Mouse (Mus musculus): ENCODE data around the gene Nkg7. TPM values are rescaled to one million over a fixed set of nuclear protein-coding genes. Genes with fewer than 3 reads are reported as not detected.

Gene Nkg7
- total RNA-seq, 2 experiments from 2014 or later = 1.3 to 2.1 TPM

DNA sequence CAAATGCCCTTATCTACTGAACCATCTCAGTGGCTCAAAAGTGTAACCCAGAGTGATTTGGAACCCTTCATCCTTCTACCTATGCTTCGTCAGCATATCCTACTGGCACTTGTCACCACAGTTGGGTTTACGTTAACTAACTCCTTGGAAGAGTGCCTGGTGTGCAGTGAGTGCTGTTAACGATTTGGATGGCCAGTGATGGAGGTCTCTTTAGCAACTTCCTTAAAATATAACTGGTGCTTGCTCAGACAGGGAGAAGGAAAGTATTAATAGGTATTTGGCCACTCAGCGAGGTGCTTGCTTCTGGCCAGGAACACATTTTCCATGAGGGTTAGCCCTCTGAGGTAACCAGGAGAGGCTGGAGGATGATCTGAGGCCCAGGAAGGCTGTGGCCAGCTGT, 10.9 kb downstream of the Nkg7 start:
- DNase-seq = no peak

DNA sequence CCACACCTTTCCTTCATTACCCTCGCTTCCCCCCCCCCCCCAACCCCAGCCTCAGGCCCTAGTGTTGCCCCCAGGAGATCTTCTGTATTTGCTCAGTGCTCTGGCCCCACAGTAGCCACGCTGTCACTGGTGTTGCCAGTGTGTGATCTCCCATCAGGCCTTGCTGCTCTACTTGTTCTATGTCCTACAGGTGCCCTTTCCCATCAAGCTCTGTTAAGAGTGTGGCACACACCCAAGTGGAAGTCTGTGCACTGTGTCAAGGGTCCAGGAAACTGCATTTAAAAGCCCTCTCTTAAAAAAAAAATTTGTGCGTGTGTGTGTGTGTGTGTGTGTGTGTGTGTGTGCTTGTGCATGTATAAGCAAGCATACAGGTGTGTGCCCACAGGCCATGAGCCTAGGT, 11.4 kb downstream of the Nkg7 start:
- DNase-seq = no peak

DNA sequence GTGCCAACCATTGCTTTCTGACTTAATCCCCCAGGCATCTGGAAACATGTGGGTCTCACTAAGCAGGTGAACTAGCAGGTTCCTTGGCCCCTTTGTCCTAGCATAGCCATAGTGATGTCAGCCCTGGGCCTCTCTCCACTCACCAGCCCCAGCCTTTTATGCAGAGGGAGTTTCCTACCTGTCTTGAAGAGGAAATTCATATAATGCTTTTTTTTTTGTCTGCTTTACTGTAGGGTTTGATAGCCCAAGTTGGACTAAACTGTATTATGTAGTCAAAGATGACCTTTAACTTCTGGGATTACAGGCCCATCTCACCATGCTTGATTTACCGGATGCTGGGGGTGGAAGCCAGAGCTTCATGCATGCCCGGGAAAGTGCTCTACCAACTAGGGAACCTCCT, 12.9 kb downstream of the Nkg7 start:
- DNase-seq = no peak

DNA sequence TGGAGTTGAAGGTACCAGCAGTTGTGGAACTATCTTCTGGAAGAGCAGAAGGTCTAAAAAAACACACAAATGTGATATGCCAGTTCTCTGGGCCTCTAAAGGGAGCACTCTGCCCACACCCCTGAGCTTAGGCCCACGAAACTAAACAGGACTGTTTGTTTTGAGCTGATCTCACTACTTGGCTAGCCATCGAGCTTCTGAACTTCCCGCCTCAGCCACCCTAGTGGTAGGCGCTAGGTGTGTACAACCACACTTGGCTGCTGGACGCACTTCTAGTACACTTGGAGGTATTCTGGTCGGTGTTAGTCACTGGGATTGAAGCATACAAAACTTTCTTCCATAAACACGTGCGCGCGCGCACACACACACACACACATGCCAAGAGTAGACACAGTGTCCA, 14.9 kb downstream of the Nkg7 start:
- no peak for DNase-seq

DNA sequence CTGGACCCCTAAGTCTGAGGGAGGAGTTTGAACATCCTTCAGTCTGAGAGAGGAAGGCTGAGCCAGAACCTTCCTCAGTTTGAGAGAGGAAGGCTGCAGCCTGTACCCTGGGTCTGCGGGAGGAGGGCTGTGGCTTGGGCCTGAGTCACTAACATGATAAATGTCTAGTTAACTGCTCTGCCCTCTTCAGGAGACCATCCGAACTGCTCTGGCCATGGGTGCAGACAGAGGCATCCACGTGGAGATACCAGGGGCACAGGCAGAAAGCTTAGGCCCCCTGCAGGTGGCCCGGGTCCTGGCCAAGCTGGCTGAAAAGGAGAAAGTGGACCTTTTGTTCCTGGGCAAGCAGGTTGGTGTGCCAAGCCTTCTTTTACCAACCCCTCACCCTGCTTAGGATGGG, 15.7 kb downstream of the Nkg7 start:
- DNase-seq = peak; percentile 58

DNA sequence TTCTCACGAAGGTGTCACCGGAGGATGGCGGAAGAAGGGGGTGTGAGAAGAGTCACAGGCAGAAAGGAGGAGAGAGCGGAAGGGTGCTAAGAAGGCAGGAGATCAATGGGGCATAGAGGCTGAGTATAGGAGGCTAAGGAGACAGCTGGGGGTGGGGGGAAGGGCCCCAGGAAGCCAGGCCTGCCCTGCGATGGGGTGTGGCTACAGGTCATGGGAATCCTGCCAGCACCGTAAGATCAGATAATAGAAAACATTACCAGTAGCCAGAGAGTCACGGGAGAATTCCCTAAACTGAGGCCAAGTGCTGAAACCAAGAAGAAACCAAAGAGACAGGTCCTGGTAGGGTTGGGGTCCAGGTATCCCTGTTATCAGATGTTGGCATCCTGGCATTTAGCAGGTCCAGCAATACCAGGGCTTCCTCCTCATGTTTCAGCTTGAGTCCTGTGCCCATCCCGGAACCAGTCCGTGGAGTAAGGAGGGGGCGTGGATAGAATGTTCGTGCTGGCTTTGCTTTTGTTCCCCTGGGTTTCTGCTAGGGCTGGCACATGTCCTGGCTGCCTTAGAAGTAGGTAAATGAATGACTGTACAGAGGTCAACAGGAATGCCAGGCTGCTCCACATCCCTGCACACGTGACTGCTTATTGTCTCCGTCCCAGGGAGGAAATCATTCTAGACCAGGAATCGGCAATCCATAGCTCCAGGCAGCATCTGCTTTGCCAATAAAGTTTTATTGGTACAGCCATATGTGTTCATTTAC, 16.9 kb downstream of the Nkg7 start:
- DNase-seq = peak; percentile 58

DNA sequence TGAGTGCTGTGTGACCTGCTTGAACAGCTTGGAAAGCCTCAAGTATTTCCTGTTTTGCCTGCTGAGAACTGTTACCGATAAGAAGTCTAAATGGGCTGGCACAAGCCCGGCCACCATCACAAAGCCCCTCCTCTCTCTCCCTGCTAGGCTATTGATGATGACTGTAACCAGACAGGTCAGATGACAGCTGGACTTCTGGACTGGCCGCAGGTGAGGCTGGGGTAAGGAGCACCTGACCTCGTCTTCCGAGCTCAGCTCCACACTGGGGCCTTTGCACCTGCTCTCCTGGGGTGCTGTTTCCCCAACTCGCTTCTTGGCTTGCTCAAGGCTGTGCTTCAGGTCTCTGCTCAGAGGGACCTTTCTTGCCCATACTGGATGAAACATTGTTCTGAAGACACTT, 17.5 kb downstream of the Nkg7 start:
- no peak for DNase-seq

DNA sequence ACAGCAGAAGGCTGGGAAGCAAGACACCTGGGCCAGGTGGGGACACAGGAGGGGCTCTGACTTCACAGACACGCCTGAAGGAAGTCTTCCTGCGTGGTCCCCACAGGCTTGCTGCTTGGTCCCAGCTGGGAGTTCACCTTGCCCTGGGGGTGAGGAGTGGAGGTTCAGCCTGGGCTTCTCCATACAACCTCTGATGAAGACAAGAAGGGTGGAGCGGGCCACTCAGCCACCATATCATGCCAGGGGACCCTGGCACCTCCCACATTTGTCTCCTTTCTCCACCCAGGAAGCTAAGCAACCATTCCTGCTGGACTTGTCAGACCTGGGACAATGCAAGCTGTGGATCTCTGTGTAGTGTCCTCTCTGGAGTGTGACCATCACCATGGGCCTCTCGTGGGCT, 26.0 kb downstream of the Nkg7 start, which contains the start of gene Vsig10l:
Gene Vsig10l, plus strand, starts transcription at position 301 of the 400 bp plus-strand sequence.
- no peak for DNase-seq

DNA sequence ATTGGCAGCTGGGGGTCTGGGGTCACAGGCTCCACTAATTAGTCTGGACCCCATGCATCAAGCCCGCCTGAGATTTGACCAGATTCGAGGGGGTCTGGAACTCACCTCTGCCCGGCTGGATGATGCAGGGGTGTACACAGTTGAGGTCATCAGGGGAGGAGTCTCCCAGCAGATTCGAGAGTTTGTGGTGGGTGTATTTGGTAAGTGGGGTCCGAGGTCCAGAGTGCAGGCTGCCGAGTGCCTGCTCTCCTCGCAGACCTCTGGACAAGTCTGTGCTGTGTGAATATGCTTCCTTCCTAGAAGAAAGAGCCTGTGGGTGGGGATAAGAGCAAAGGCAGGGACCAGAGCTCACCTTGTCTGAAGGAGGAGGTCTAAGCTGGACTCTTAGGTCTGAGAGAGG, 27.1 kb downstream of the Nkg7 start:
- DNase-seq = no peak

DNA sequence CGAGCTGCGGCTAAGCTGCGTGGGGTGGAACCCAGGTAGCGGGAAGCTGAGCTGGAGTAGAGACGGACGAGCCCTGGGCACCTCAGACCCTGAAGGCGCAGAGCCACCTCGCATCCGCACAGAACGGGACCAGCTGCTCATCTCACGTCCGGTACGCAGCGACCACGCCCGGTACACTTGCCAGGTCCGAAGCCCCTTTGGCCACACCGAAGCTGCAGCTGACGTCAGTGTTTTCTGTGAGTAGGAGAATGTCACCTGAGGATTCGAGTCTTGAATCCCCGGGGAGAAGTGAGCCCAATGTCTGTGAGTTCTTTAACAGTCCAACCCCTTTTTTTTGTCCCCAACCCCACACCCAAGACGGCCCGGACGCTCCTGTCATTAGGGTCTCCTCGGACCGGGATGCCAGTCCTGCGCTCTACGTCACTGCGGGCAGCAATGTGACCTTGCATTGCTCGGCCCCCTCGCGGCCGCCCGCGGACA, 28.0 kb downstream of the Nkg7 start:
- no peak for DNase-seq

DNA sequence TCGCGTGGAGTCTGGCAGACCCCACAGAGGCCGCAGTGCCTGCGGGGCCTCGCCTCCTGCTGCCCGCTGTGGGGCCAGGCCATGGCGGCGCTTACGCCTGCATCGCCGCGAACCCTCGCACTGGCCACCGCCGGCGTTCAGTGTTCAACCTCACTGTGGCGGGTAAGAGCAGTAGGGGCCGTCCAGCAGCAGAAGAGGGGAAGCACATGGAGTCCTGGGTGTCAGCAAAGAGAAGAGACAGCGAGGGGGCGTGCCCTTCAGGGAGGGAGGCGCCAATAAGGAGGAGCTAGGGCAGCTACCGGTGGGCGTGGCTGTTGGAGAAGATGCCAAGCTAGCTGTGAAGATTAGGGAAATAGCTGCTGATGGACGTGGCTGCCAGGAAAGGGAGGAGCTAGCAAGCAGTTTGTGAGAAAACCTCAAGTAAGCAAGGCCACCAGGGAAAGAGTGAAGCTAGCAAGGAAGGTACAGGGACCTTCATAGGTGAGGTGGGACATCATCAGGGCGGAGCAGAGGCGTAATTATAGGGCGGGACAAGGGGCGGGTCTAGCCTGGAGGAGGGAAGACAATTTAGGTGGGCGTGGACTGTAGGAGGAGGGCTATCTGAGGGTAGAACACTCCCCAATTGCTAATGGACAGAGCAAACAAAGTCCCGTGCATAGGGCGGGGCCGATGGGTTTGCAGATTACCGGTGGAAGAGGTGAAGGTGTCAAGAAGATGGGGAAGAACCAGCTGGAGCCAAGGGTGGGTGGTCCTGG, 28.6 kb downstream of the Nkg7 start:
- peak; percentile 92 for DNase-seq

DNA sequence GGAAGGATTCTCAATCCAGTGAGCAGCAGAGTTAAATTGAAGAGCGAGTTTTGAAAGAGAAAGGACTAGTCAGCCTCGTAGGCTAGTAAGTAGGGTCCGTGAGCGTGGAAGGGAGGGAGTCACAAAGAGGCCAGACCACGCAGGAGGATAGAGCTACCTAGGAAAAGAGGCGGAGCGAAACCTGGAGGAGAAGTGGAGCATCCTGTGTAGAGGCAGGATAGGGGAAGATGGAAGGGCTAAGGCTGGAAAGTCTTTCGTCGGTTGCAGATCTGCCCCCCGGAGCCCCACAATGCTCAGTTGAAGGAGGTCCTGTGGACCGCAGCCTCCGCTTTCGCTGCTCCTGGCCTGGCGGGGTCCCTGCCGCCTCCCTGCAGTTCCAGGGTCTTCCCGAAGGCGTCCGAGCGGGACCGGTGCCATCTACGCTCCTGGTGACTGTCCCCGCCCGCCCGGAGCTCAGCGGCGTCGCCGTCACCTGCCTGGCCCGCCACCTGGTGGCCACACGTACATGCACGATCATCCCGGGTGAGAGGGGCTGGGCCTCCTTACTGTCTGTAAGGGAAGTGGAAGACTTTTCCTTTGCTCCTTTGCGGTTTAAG, 29.3 kb downstream of the Nkg7 start:
- DNase-seq = peak; percentile 91

DNA sequence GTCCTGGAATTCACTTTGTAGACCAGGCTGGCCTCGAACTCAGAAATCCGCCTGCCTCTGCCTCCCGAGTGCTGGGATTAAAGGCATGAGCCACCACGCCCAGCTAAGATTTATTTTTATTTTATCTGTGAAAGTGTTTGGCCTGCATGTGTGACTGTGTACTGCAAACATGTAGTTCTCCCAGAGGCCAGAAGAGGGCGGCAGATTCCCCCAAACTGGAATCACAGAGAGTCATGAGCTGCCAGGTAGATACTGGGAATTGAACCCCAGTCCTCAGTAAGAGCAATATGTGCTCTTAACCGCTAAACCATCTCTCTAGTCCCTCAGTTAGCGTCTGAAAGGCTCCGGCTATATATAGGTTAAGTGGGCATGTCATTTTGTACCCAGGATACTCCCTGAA, 33.5 kb downstream of the Nkg7 start:
- DNase-seq = peak; percentile 57

DNA sequence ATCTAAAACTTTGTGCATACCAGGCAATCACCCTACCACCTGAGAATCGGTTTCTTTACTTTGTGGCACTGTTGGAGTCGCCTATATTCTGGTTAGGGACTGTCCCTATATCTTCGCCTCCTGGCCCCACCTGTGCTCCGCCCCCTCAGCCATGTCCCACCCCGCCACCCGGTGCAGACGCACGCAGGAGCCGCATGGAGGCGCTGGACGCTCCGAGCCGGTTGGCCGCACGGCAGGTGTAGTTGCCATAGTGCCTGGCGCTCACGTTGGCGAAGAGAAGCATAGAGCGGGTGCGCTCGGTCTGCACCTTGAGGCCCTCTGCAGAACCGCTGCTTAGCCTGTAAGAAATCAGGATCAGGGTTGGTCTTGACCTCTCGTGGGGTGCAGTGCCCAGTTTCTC, 38.8 kb downstream of the Nkg7 start:
- DNase-seq = no peak

DNA sequence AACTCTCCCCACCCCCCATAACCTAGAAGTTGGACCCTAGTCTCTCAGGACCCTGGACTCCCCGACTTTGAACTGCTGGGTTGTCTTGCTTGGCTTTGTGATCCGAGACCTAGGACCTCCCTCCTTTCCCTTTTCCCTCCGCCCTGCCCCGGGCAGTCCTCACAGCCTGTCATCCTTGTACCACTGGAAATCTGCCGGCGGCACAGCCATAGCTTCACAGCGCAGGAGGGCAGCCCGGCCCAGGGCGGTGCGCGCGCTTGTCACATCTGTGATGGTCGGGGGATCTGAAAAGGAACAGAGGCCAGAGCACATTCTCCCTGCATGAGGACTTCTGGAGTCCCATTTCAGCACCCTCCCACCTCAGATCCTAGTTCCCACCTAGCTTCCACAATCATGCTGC, 39.5 kb downstream of the Nkg7 start:
- DNase-seq = no peak

DNA sequence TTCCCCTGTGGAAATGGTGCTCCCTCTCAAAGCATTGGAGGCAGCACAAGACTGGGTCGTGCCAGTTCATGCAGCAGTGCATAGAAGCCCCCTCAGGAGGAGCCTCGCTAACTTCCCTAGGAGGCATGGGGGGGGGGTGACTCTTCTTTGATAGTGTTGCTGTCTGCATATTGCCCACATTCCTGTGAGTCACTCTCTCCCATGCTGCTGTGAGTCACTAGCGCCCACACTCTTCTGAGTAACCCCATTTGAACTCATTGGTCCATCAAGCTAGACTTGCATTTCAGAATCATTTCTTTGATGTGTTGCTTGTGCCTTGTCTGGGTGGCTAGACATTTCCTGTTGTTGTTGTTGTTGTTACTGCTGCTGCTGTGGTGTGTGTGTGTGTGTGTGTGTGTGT, 44.3 kb downstream of the Nkg7 start:
- no peak for DNase-seq

DNA sequence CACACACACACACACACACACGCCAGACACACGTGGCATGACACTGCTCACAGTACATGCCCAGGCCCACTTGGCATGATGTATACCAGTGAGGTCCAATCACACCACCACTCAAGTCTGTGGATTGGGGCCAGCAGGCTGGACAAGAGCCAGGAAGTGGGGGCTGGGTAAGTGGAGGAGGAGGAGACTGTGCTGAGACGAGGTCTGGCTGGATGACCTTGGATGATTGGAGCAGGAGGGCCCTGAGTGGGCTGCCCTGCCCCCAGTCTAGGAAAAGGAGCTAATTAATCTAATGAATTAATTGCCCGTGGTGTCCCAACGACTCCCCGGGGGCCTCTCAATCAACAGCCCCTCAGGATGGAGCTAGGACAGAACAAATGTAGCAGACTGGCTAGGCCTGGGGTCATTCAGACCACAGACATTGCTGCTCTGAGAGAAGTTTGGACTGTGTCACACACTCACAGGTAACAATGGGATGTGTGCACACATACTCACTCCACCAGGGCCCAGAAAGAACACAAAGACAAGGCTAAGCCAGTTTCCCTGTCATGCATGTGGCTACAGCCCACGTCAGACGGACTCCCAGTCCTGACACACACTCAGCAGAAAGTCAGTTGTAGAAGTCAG, 45.3 kb downstream of the Nkg7 start:
- DNase-seq = peak; percentile 60

DNA sequence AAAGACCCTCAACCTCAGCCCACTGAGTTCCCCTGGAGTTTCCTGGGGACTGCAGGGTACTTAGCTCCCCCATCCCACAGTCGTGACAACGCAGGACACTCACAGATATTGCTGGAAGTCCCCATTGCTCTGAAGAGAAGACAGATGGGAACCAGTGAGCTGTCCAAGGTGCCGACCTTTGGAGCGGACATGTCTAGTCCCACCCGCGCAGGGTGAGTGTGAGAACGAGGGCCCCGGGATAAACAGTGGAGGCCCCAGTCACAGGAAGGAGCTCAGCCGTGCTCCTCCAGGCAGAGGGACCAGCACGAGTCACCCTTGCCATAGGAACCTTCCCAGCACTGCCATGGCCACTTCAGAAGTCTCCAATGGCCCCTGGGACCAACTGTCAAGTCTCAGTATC, 46.4 kb downstream of the Nkg7 start:
- peak; percentile 54 for DNase-seq
